Mouse (Mus musculus) liver, adult 2 months (tissue): ENCODE measurements around the gene Scg5. TPM values are rescaled to one million over a fixed set of nuclear protein-coding genes. Genes with fewer than 3 reads are reported as not detected.

Experiments
- DNase-seq: peaks from one replicate; pipeline ENCODE4 v3.0.0-alpha.2; 2011; ENCODE audit warnings: low read depth, low spot score; ENCODE audit errors: extremely low read depth
- H3K27ac ChIP-seq: fragments of 200-500 bp; replicated peaks from 2 replicates; pipeline ENCODE4 v1.5.1; 2012; ENCODE audit warnings: low read depth, mild to moderate bottlenecking, control low read depth, inconsistent platforms, low read length; ENCODE audit not compliant: insufficient read depth
- H3K27me3 ChIP-seq: fragments of 200-500 bp; 2 replicates; pipeline ENCODE4 v1.6.1; 2012; ENCODE audit warnings: mild to moderate bottlenecking, moderate library complexity, low read length, inconsistent platforms; ENCODE audit not compliant: control insufficient read depth, insufficient read depth
- H3K36me3 ChIP-seq: fragments of 200-500 bp; 2 replicates; pipeline ENCODE4 v1.6.1; 2012; ENCODE audit warnings: low read length, inconsistent platforms; ENCODE audit not compliant: control insufficient read depth, insufficient read depth
- H3K4me1 ChIP-seq: fragments of 200-500 bp; 2 replicates; pipeline ENCODE4 v1.6.1; 2011; ENCODE audit warnings: low read length; ENCODE audit not compliant: control insufficient read depth, insufficient read depth
- H3K4me3 ChIP-seq: fragments of 200-500 bp; 2 replicates; pipeline ENCODE4 v1.5.1; 2011; ENCODE audit warnings: low read depth, mild to moderate bottlenecking, control low read depth, low read length, moderate library complexity; ENCODE audit not compliant: insufficient read depth
- H3K79me2 ChIP-seq: fragments of 200-500 bp; 2 replicates; pipeline ENCODE4 v1.6.1; 2012; ENCODE audit warnings: inconsistent platforms, mild to moderate bottlenecking, low read length, moderate library complexity; ENCODE audit not compliant: control insufficient read depth, insufficient read depth
- H3K9ac ChIP-seq: fragments of 200-500 bp; 2 replicates; pipeline ENCODE4 v1.6.1; 2012; ENCODE audit warnings: low read depth, mild to moderate bottlenecking, control low read depth, inconsistent platforms, low read length
- CTCF ChIP-seq: fragments of 200-500 bp; IDR thresholded peaks from 2 replicates; pipeline ENCODE4 v1.5.1; 2011; ENCODE audit warnings: low read depth, low read length, control low read depth
- POLR2A ChIP-seq: fragments of 200-500 bp; IDR thresholded peaks from 2 replicates; pipeline ENCODE4 v1.6.1; 2011; ENCODE audit warnings: low read length, control low read depth; ENCODE audit not compliant: insufficient read depth; ENCODE audit errors: extremely low read depth
- WGBS: fragments of 180-500 bp; shearing (Covaris S2); methylation state at CpG from one replicate; pipeline ENCODE4 v1.1.7; 2018; 5-methylcytosine and 5-hydroxymethylcytosine counted together
- polyA plus RNA-seq: library from polyadenylated mRNA; depleted of rRNA; stranded (reverse); fragments of >200 nt; gene quantifications from 2 replicates; pipeline ENCODE4 v1.2.3, GENCODE M21; 2012
- total RNA-seq: library from RNA; depleted of rRNA; stranded (reverse); fragments of >200 nt; gene quantifications from 2 replicates; pipeline ENCODE4 v1.2.3, GENCODE M21; 2014

Scg5 gene
- total and polyA plus RNA-seq, 2 experiments = 0.07 TPM; not detected in 1

- no peak for TF ChIP-seq CTCF
- TF ChIP-seq POLR2A = no peak
- Histone ChIP-seq H3K79me2 (no peaks in the 10 kb centered on the region), H3K36me3 (no peaks in the 10 kb centered on the region), H3K9ac (no peak overlapping the region), H3K27ac (no peak overlapping the region), H3K27me3 (no peaks in the 10 kb centered on the region), H3K4me1 (no peaks in the 10 kb centered on the region), H3K4me3 (no peak overlapping the region)
- WGBS = 39% methylated on average over 3 of the region's 3 CpGs
- DNase-seq = no peak
Measured at GRCm38 (mm10) chr2:113784851-113785250, 44.1 kb downstream of the Scg5 start.

GRCm38 (mm10) chr2:113781521-113781920 lies 47.4 kb downstream of the Scg5 start:
- TF ChIP-seq CTCF (no peak), POLR2A (no peak)
- no peak for DNase-seq
- H3K4me3 ChIP-seq = no peak overlapping the region
- H3K4me1 ChIP-seq = no peaks in the 10 kb centered on the region
- H3K36me3 ChIP-seq = no peaks in the 10 kb centered on the region
- 67% methylated on average over 4 of the region's 4 CpGs for WGBS
- H3K9ac ChIP-seq = no peak overlapping the region
- no peak overlapping the region for H3K27ac ChIP-seq
- H3K79me2 ChIP-seq = no peaks in the 10 kb centered on the region
- no peaks in the 10 kb centered on the region for H3K27me3 ChIP-seq

- H3K4me1 ChIP-seq = no peaks in the 10 kb centered on the region
- no peaks in the 10 kb centered on the region for H3K79me2 ChIP-seq
- H3K4me3 ChIP-seq = no peak overlapping the region
- no peaks in the 10 kb centered on the region for H3K36me3 ChIP-seq
- DNase-seq = no peak
- 76% methylated on average over 5 of the region's 5 CpGs for WGBS
- no peak for TF ChIP-seq POLR2A
- TF ChIP-seq CTCF = no peak
- H3K27ac ChIP-seq = no peak overlapping the region
- no peaks in the 10 kb centered on the region for H3K27me3 ChIP-seq
- no peak overlapping the region for H3K9ac ChIP-seq
Measured at GRCm38 (mm10) chr2:113781107-113781506, 47.8 kb downstream of the Scg5 start.

- Histone ChIP-seq H3K4me1 (no peaks in the 10 kb centered on the region), H3K27me3 (no peaks in the 10 kb centered on the region), H3K36me3 (no peaks in the 10 kb centered on the region), H3K79me2 (no peaks in the 10 kb centered on the region), H3K27ac (no peak overlapping the region), H3K9ac (no peak overlapping the region), H3K4me3 (no peak overlapping the region)
- TF ChIP-seq CTCF = no peak
- no peak for TF ChIP-seq POLR2A
- WGBS = 84% methylated on average over 3 of the region's 3 CpGs
- DNase-seq = no peak
Measured at GRCm38 (mm10) chr2:113779336-113779735, 49.6 kb downstream of the Scg5 start.

GRCm38 (mm10) chr2:113778036-113778435 lies 50.9 kb downstream of the Scg5 start:
- no peak overlapping the region for H3K9ac ChIP-seq
- H3K4me3 ChIP-seq = no peak overlapping the region
- H3K4me1 ChIP-seq = no peaks in the 10 kb centered on the region
- DNase-seq = no peak
- no peak overlapping the region for H3K27ac ChIP-seq
- no peaks in the 10 kb centered on the region for H3K79me2 ChIP-seq
- TF ChIP-seq POLR2A (no peak), CTCF (no peak)
- H3K27me3 ChIP-seq = no peaks in the 10 kb centered on the region
- H3K36me3 ChIP-seq = no peaks in the 10 kb centered on the region
- 69% methylated on average over 6 of the region's 6 CpGs for WGBS

GRCm38 (mm10) chr2:113776297-113776696 lies 52.6 kb downstream of the Scg5 start:
- no peaks in the 10 kb centered on the region for H3K79me2 ChIP-seq
- 91% methylated on average over 3 of the region's 3 CpGs for WGBS
- DNase-seq = no peak

More at GRCm38 (mm10) chr2:113776297-113776696, 52.6 kb downstream of the Scg5 start:
- H3K27ac ChIP-seq = no peak overlapping the region
- no peak for TF ChIP-seq POLR2A
- no peak for TF ChIP-seq CTCF
- no peaks in the 10 kb centered on the region for H3K36me3 ChIP-seq
- H3K27me3 ChIP-seq = no peaks in the 10 kb centered on the region
- no peak overlapping the region for H3K4me3 ChIP-seq
- no peak overlapping the region for H3K9ac ChIP-seq
- H3K4me1 ChIP-seq = no peaks in the 10 kb centered on the region
